Mouse (Mus musculus) stomach, postnatal 0 days (tissue): ENCODE data around the gene Oscp1.

Experiments
- CTCF ChIP-seq: IDR thresholded peaks from 2 replicates; pipeline ENCODE4 v1.5.1; 2016; ENCODE audit warnings: antibody characterized with exemption, low read depth, mild to moderate bottlenecking, moderate library complexity
- EP300 ChIP-seq: optimal IDR thresholded peaks from 2 replicates; pipeline ENCODE3; 2016; ENCODE audit warnings: antibody characterized with exemption

DNA sequence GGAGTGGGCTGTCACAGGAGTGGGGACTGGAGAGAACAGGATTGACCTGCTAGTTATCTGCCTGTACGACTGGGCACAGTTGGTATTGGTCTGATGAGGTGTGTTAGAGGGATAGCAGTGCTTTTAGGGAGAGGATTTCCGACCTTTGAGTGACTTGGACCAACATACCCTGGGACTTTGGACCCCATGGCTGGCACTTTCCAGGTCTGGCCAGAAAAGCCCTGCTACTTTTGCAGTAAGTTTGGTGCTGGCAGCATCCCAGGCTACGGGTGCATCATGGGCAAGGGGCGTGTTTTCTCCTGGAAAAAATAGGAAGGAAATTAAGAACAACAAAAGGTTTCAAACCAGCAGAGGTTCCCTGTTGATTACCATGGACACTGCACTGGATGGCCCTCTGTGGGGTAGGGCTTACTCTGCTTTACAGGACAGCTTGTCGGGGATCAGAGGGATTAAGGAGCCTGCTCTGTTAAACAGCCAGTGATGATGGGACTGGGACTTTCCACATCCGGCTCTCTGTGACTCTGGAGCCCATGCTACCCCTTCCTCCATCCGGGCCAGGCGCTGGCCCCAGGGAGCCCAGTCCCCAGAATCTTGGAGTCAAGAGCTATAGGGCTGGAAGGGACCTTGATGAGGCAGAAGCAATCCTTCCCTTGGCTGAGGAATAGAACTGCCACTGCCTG lies 49.8 kb downstream of the Oscp1 start:
- TF ChIP-seq CTCF (no peak), EP300 (no peak)
